Mouse (Mus musculus): ENCODE measurements around the gene Cdh7.
"Not testable (repeated sequence)": the region's sequence is repeated elsewhere in the genome, so short reads cannot be mapped to it uniquely, and the experiment has no call there.

Gene Cdh7

GRCm38 (mm10) chr1:109982064-109982808 lies at the start of gene Cdh7:
Cdh7 (plus strand) TSS chr1:109982431.
- DNase-seq (ENCODE audit: low spot score in 2 of 2): peak; percentile 28 to 30

GRCm38 (mm10) chr1:109932674-109933073 lies 49.6 kb upstream of the Cdh7 start:
- no peak for DNase-seq (ENCODE audit: low spot score in 2 of 2)

GRCm38 (mm10) chr1:109948571-109948970 lies 33.7 kb upstream of the Cdh7 start:
- DNase-seq (ENCODE audit: low spot score in 2 of 2): no peak

- no peak for DNase-seq (ENCODE audit: low spot score in 2 of 2)
Observed at GRCm38 (mm10) chr1:109971721-109972425, 10.4 kb upstream of the Cdh7 start.

GRCm38 (mm10) chr1:109972426-109973015 lies 9.7 kb upstream of the Cdh7 start:
- no peak for DNase-seq (ENCODE audit: low spot score in 2 of 2)

- DNase-seq (ENCODE audit: low spot score in 2 of 2): peak; percentile 28 to 42
Observed at GRCm38 (mm10) chr1:109982809-109983536, 742 bp downstream of the Cdh7 start.

GRCm38 (mm10) chr1:109983537-109983912 lies 1.3 kb downstream of the Cdh7 start:
- DNase-seq (ENCODE audit: low spot score in 2 of 2): no peak

GRCm38 (mm10) chr1:109984776-109985175 lies 2.5 kb downstream of the Cdh7 start:
- DNase-seq (ENCODE audit: low spot score in 2 of 2): no peak

GRCm38 (mm10) chr1:109985468-109985867 lies 3.2 kb downstream of the Cdh7 start:
- DNase-seq (ENCODE audit: low spot score in 2 of 2): peak in 1 of 2 experiments; percentile 8

- no peak for DNase-seq (ENCODE audit: low spot score in 2 of 2)
Observed at GRCm38 (mm10) chr1:109989541-109989940, 7.3 kb downstream of the Cdh7 start.

- no peak for DNase-seq (ENCODE audit: low spot score in 2 of 2)
Observed at GRCm38 (mm10) chr1:109993906-109994305, 11.7 kb downstream of the Cdh7 start.

GRCm38 (mm10) chr1:110004451-110004850 lies 22.2 kb downstream of the Cdh7 start:
- no peak for DNase-seq (ENCODE audit: low spot score in 2 of 2)

- DNase-seq (ENCODE audit: low spot score in 2 of 2): no peak
Observed at GRCm38 (mm10) chr1:110005038-110005437, 22.8 kb downstream of the Cdh7 start.

- DNase-seq (ENCODE audit: low spot score in 2 of 2): no peak
Observed at GRCm38 (mm10) chr1:110012153-110012552, 29.9 kb downstream of the Cdh7 start.

- no peak for DNase-seq (ENCODE audit: low spot score in 2 of 2)
Observed at GRCm38 (mm10) chr1:110056317-110056716, 74.1 kb downstream of the Cdh7 start.

GRCm38 (mm10) chr1:110067405-110067804 lies 85.2 kb downstream of the Cdh7 start:
- peak in 1 of 2 experiments; percentile 5 for DNase-seq (ENCODE audit: low spot score in 2 of 2)

GRCm38 (mm10) chr1:110078471-110078870 lies 96.2 kb downstream of the Cdh7 start:
- DNase-seq (ENCODE audit: low spot score in 2 of 2): no peak

- DNase-seq (ENCODE audit: low spot score in 2 of 2): no peak
Observed at GRCm38 (mm10) chr1:110118071-110118470, 135.8 kb downstream of the Cdh7 start.

- no peak for DNase-seq (ENCODE audit: low spot score in 2 of 2)
Observed at GRCm38 (mm10) chr1:110118862-110119261, 136.6 kb downstream of the Cdh7 start.

GRCm38 (mm10) chr1:110171459-110171858 lies 189.2 kb downstream of the Cdh7 start:
- not testable (repeated sequence) for DNase-seq (ENCODE audit: low spot score in 2 of 2)

All from frontal cortex, postnatal 14 days (tissue).